Mouse (Mus musculus) MEL (cell line): ENCODE measurements around the gene Ncs1. TPM values are rescaled to one million over a fixed set of nuclear protein-coding genes. Genes with fewer than 3 reads are reported as not detected.
A peak's percentile ranks its signal among the peaks of the same experiment; 100 is the strongest.

ENCODE experiments used
- DNase-seq: peaks from one replicate; pipeline ENCODE4 v3.0.0; 2011; ENCODE audit warnings: low read depth, low spot score
- H3K27ac ChIP-seq: 2 replicates; pipeline ENCODE4 v1.5.1; 2012; ENCODE audit warnings: low read depth, mild to moderate bottlenecking, control low read depth, low read length, moderate library complexity; ENCODE audit not compliant: control insufficient read depth
- H3K27me3 ChIP-seq, 2 experiments: fragments of 150-350 bp in 1 of 2; sonication (generic) in 1 of 2; 2 replicates each; pipeline ENCODE4 v1.6.1; 2012; ENCODE audit warnings: low read length in 2 of 2, mild to moderate bottlenecking in 2 of 2, improper control_type of control experiment in 1 of 2, moderate library complexity in 1 of 2; ENCODE audit not compliant: insufficient read depth in 2 of 2, control insufficient read depth in 1 of 2
- H3K36me3 ChIP-seq, 2 experiments: 2 replicates each; pipeline ENCODE4 v1.6.1; 2012 to 2014; ENCODE audit warnings: low read length in 2 of 2, improper control_type of control experiment in 1 of 2, inconsistent platforms in 1 of 2, mild to moderate bottlenecking in 1 of 2; ENCODE audit not compliant: insufficient read depth in 2 of 2, control insufficient read depth in 1 of 2
- H3K4me1 ChIP-seq, 2 experiments: fragments of 150-350 bp in 1 of 2; sonication (generic) in 1 of 2; 2 replicates each; pipeline ENCODE4 v1.6.1; 2012; ENCODE audit warnings: low read length in 2 of 2, improper control_type of control experiment in 1 of 2, mild to moderate bottlenecking in 1 of 2; ENCODE audit not compliant: insufficient read depth in 2 of 2, control insufficient read depth in 1 of 2
- H3K4me3 ChIP-seq, 2 experiments: fragments of 150-350 bp in 1 of 2; sonication (generic) in 1 of 2; 2 replicates each; pipeline ENCODE4 v1.5.1; 2012; ENCODE audit warnings: low read depth in 2 of 2, low read length in 2 of 2, mild to moderate bottlenecking in 2 of 2, moderate library complexity in 2 of 2, control low read depth in 1 of 2, improper control_type of control experiment in 1 of 2; ENCODE audit not compliant: control insufficient read depth in 1 of 2, insufficient read depth in 1 of 2
- H3K79me2 ChIP-seq: 2 replicates; pipeline ENCODE4 v1.6.1; 2012; ENCODE audit warnings: mild to moderate bottlenecking, low read length, moderate library complexity; ENCODE audit not compliant: control insufficient read depth, poor library complexity, insufficient read depth
- H3K9ac ChIP-seq: 2 replicates; pipeline ENCODE4 v1.6.1; 2012; ENCODE audit warnings: low read depth, mild to moderate bottlenecking, control low read depth, low read length, moderate library complexity; ENCODE audit not compliant: control insufficient read depth, poor library complexity, severe bottlenecking
- H3K9me3 ChIP-seq: fragments of 150-350 bp; sonication (generic); replicated peaks from 2 replicates; pipeline ENCODE4 v1.6.1; 2012; ENCODE audit warnings: mild to moderate bottlenecking, low read length, improper control_type of control experiment, moderate library complexity; ENCODE audit not compliant: insufficient read depth
- BHLHE40 ChIP-seq: IDR thresholded peaks from 2 replicates; pipeline ENCODE4 v1.6.1; 2012; ENCODE audit warnings: low read depth, mild to moderate bottlenecking, inconsistent platforms, low read length, improper control_type of control experiment, borderline replicate concordance
- CHD1 ChIP-seq: IDR thresholded peaks from 2 replicates; pipeline ENCODE4 v1.6.1; 2012; ENCODE audit warnings: low read depth, mild to moderate bottlenecking, inconsistent platforms, low read length, improper control_type of control experiment
- CTCF ChIP-seq, 3 experiments: IDR thresholded peaks in 2 of 3; conservative IDR thresholded peaks in 1 of 3; 2 replicates each; pipeline ENCODE4 v1.5.1; 2011 to 2012; ENCODE audit warnings: low read length in 3 of 3, low read depth in 2 of 3, mild to moderate bottlenecking in 2 of 3, improper control_type of control experiment in 1 of 3, inconsistent platforms in 1 of 3, mixed read lengths in 1 of 3, moderate library complexity in 1 of 3; ENCODE audit not compliant: control insufficient read depth in 1 of 3, insufficient read depth in 1 of 3, poor library complexity in 1 of 3, severe bottlenecking in 1 of 3
- E2F4 ChIP-seq: IDR thresholded peaks from 2 replicates; pipeline ENCODE4 v1.6.1; 2011; ENCODE audit warnings: low read depth, low read length, improper control_type of control experiment, borderline replicate concordance
- ELF1 ChIP-seq: IDR thresholded peaks from 2 replicates; pipeline ENCODE4 v1.6.1; 2014; ENCODE audit warnings: low read depth, mild to moderate bottlenecking, inconsistent platforms, low read length, improper control_type of control experiment, moderate library complexity
- ETS1 ChIP-seq: IDR thresholded peaks from 2 replicates; pipeline ENCODE4 v1.6.1; 2012; ENCODE audit warnings: low read depth, mild to moderate bottlenecking, inconsistent platforms, low read length, improper control_type of control experiment, moderate library complexity
- GABPA ChIP-seq: IDR thresholded peaks from 2 replicates; pipeline ENCODE4 v1.6.1; 2012; ENCODE audit warnings: low read depth, mild to moderate bottlenecking, inconsistent platforms, low read length, improper control_type of control experiment, moderate library complexity
- GATA1 ChIP-seq: IDR thresholded peaks from 2 replicates; pipeline ENCODE4 v1.6.1; 2011; ENCODE audit warnings: low read depth, low read length, improper control_type of control experiment
- HCFC1 ChIP-seq: IDR thresholded peaks from 2 replicates; pipeline ENCODE4 v1.6.1; 2012; ENCODE audit warnings: low read depth, mild to moderate bottlenecking, inconsistent platforms, low read length, improper control_type of control experiment, moderate library complexity
- KAT2A ChIP-seq: conservative IDR thresholded peaks from 2 replicates; pipeline ENCODE4 v1.6.1; 2012; ENCODE audit warnings: low read depth, low read length, improper control_type of control experiment, inconsistent platforms
- MAFK ChIP-seq: IDR thresholded peaks from 2 replicates; pipeline ENCODE4 v1.6.1; 2011; ENCODE audit warnings: low read depth, mild to moderate bottlenecking, low read length, improper control_type of control experiment, borderline replicate concordance
- MXI1 ChIP-seq: IDR thresholded peaks from 2 replicates; pipeline ENCODE4 v1.6.1; 2011; ENCODE audit warnings: mild to moderate bottlenecking, low read depth, low read length, improper control_type of control experiment
- MYB ChIP-seq: IDR thresholded peaks from 2 replicates; pipeline ENCODE4 v1.6.1; 2011; ENCODE audit warnings: mild to moderate bottlenecking, low read depth, low read length, improper control_type of control experiment
- NRF1 ChIP-seq: IDR thresholded peaks from 2 replicates; pipeline ENCODE4 v1.6.1; 2014; ENCODE audit warnings: low read depth, mild to moderate bottlenecking, inconsistent platforms, low read length, improper control_type of control experiment, moderate library complexity; ENCODE audit not compliant: poor library complexity, insufficient read depth, severe bottlenecking
- POLR2AphosphoS5 ChIP-seq: IDR thresholded peaks from 2 replicates; pipeline ENCODE4 v1.6.1; 2012; ENCODE audit warnings: low read depth, borderline replicate concordance, mild to moderate bottlenecking, inconsistent platforms, low read length, moderate library complexity, mixed read lengths
- RAD21 ChIP-seq: IDR thresholded peaks from 2 replicates; pipeline ENCODE4 v1.6.1; 2011; ENCODE audit warnings: mild to moderate bottlenecking, low read depth, low read length, improper control_type of control experiment
- RCOR1 ChIP-seq: IDR thresholded peaks from 2 replicates; pipeline ENCODE4 v1.6.1; 2012; ENCODE audit warnings: low read depth, mild to moderate bottlenecking, inconsistent platforms, low read length, improper control_type of control experiment
- TAL1 ChIP-seq: IDR thresholded peaks from 2 replicates; pipeline ENCODE4 v1.6.1; 2012; ENCODE audit warnings: mild to moderate bottlenecking, inconsistent platforms, low read length, moderate library complexity, mixed read lengths
- TCF12 ChIP-seq: IDR thresholded peaks from 2 replicates; pipeline ENCODE4 v1.6.1; 2014; ENCODE audit warnings: low read depth, mild to moderate bottlenecking, inconsistent platforms, low read length, improper control_type of control experiment, moderate library complexity
- UBTF ChIP-seq: IDR thresholded peaks from 2 replicates; pipeline ENCODE4 v1.6.1; 2012; ENCODE audit warnings: low read depth, mild to moderate bottlenecking, inconsistent platforms, low read length, improper control_type of control experiment, moderate library complexity, borderline replicate concordance; ENCODE audit not compliant: insufficient read depth
- USF1 ChIP-seq: IDR thresholded peaks from 2 replicates; pipeline ENCODE4 v1.6.1; 2014; ENCODE audit warnings: low read depth, mild to moderate bottlenecking, inconsistent platforms, low read length, improper control_type of control experiment, moderate library complexity
- ZKSCAN1 ChIP-seq: IDR thresholded peaks from 2 replicates; pipeline ENCODE4 v1.6.1; 2012; ENCODE audit warnings: low read depth, mild to moderate bottlenecking, inconsistent platforms, low read length, improper control_type of control experiment, moderate library complexity
- ZNF384 ChIP-seq: IDR thresholded peaks from 2 replicates; pipeline ENCODE4 v1.6.1; 2012; ENCODE audit warnings: low read depth, mild to moderate bottlenecking, inconsistent platforms, low read length, improper control_type of control experiment
- polyA plus RNA-seq, 2 experiments: library from polyadenylated mRNA; stranded (reverse) in 1 of 2; unstranded in 1 of 2; fragments of >175 nt in 1 of 2; fragments of >200 nt in 1 of 2; gene quantifications; 2 replicates each; pipeline versions ENCODE4 v1.2.1 to v1.2.4; 2012; ENCODE audit warnings: low replicate concordance in 2 of 2, low read depth in 1 of 2; ENCODE audit not compliant: insufficient read length in 2 of 2, insufficient read depth in 1 of 2, missing spikeins in 1 of 2
- total RNA-seq: library from RNA; depleted of rRNA; stranded (reverse); fragments of 300-350 nt; gene quantifications from 2 replicates; pipeline ENCODE4 v1.2.3, GENCODE M21; 2012

Ncs1 gene
- total and polyA plus RNA-seq, 3 experiments = 14.5 to 17.6 TPM; not detected in 1

DNA sequence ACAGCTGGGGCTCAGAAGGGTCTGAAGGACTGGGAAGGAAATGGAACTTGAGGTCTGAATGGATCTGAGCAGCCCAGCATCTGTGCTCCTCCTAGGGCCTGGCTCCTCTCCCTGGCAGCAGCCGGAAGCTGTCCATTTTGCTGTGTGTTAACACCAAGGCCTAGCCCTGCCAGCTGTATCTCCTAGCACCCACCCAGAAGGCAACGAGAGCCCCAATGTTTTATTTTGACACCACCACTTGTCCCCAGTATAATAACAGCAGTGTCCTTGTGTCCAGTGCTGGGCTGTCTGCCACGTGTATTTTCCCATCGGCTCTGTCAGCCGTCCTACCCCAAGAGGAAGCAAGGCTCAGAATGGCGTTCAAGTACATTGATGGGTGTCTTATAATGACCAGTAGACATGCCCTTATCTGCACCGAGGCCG lies 17.4 kb downstream of the Ncs1 start:
- Histone ChIP-seq H3K9me3 (no peaks in the 10 kb centered on the region), H3K27ac (no peak overlapping the region), H3K4me1 (peaks cover 0 to 4% of the 10 kb centered on the region in 2 experiments; a peak in 1 of 4 replicates), H3K9ac (no peak overlapping the region), H3K4me3 (no peak overlapping the region), H3K27me3 (no peaks in the 10 kb centered on the region), H3K79me2 (no peaks in the 10 kb centered on the region), H3K36me3 (no peaks in the 10 kb centered on the region)
- TF ChIP-seq E2F4 = no peak
- no peak for TF ChIP-seq ZNF384
- TF ChIP-seq MAFK = no peak
- no peak for TF ChIP-seq ELF1
- no peak for TF ChIP-seq CHD1
- no peak for TF ChIP-seq TAL1
- TF ChIP-seq POLR2AphosphoS5 = no peak
- TF ChIP-seq CTCF (IDR thresholded peaks at IDR 0.05 in 2 of 3, conservative IDR thresholded peaks at IDR 0.05 in 1 of 3; ENCODE audit: control insufficient read depth in 1 of 3, insufficient read depth in 1 of 3, low read depth in 2 of 3, low read length in 3 of 3, poor library complexity in 1 of 3, severe bottlenecking in 1 of 3) = no peak
- no peak for TF ChIP-seq GABPA
- TF ChIP-seq MYB = no peak
- TF ChIP-seq HCFC1 = no peak
- no peak for TF ChIP-seq RCOR1
- no peak for TF ChIP-seq GATA1
- TF ChIP-seq UBTF = no peak
- DNase-seq = no peak

DNA sequence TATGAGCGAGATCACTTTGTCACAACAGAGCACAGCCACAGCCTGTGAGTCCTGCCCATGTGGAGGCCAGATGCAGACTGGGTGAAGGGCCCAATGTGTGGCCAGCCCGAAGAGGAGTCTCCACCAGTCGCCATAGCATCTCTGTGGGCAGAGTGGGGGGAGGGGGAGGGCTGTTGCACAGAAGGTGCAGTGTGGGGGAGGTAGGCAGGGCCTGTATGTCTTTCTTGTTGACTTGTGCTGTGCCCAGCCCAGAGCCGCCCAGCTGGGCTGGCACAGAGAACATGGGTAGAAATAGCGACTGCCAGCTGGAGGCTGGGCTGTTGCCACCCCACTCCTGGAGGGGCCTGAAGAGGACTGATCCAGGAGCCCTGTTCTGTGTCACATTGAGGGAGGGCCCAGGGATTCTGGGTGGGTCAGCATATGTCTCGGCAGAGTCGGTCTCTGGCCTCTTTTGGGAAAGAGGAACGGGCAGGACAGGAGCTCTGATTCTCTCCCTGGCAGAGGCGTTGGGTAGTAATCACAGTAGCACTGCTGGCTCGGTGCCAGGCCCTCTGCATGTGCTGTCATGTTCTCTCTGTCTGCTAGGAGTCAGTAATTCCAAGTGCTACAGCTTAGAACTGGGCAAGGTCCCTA lies 18.2 kb downstream of the Ncs1 start:
- Histone ChIP-seq H3K9ac (no peak overlapping the region), H3K27me3 (no peaks in the 10 kb centered on the region), H3K4me1 (0 out of 4 replicates have a peak, but pooled peaks cover 0 to under 1% of the 10 kb centered on the region in 2 experiments), H3K36me3 (no peaks in the 10 kb centered on the region), H3K27ac (no peak overlapping the region), H3K79me2 (no peaks in the 10 kb centered on the region), H3K4me3 (no peak overlapping the region), H3K9me3 (no peaks in the 10 kb centered on the region)
- DNase-seq = peak; percentile 36
- no peak for TF ChIP-seq ETS1
- no peak for TF ChIP-seq GATA1
- no peak for TF ChIP-seq CHD1
- TF ChIP-seq USF1 = no peak
- no peak for TF ChIP-seq UBTF
- TF ChIP-seq RAD21 = no peak
- TF ChIP-seq TCF12 = no peak
- TF ChIP-seq E2F4 = no peak
- TF ChIP-seq POLR2AphosphoS5 = no peak
- TF ChIP-seq ZKSCAN1 = no peak
- no peak for TF ChIP-seq NRF1
- no peak for TF ChIP-seq BHLHE40
- TF ChIP-seq MXI1 = no peak
- no peak for TF ChIP-seq ZNF384
- TF ChIP-seq MYB = no peak
- no peak for TF ChIP-seq KAT2A
